Mouse (Mus musculus) retina, embryonic 14.5 days (tissue): ENCODE results near the gene Cbln1.
A peak's percentile ranks its signal among the peaks of the same experiment; 100 is the strongest.

Experiments used
- DNase-seq: peaks from one replicate; pipeline ENCODE4 v3.0.0-alpha.2; 2015; ENCODE audit warnings: low spot score

The Cbln1 gene

DNA sequence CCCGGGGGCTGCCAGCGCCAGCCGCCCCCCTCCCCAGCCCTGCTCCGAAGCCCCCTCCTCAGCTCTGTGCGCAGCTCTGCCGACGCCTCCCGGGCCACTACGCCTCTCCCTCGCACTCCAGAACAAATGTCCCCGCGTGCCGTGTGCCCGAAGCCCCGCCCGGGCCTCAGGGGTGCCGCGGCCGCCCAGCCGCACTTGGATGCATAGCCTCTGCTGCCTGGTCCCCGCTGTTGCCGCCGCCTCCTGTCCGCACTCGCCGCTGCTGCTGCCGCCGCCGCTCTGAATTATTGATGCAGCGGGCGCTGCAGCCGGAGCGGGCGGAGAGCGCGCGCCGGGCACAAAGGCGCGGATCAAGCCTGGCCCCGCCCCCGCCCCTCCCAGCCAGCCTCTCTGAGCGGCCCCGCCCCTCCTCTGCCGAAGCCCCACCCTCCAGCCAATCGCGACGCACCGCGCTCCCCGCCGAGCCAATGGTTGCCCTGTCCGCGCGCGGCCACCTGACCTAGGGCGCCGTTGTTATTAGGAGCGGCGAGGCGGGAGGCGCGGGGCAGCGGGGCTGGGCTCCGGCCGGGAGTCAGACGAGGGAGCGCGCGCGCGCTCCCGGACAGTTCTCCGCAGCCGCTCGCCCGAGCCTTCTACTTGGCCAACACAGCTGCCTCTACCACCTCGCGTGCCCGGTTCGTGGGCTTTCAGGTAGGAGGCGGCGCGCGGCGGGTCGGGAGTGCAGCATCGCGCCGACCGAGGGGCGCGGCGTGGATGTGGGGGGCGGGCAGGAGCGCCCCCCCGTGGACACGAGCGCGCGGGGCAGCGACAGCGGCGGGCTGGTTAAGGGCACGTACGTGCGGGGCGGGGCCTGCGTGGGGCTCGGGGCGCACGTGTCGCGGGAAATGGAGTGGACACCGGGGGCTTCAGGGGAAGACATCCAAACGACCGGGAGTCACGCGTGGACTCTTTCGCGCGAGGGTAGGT lies at the start of gene Cbln1:
Gene Cbln1 (minus strand): TSS at position 339 of the 966 bp plus-strand sequence.
- peak; percentile 97 for DNase-seq

DNA sequence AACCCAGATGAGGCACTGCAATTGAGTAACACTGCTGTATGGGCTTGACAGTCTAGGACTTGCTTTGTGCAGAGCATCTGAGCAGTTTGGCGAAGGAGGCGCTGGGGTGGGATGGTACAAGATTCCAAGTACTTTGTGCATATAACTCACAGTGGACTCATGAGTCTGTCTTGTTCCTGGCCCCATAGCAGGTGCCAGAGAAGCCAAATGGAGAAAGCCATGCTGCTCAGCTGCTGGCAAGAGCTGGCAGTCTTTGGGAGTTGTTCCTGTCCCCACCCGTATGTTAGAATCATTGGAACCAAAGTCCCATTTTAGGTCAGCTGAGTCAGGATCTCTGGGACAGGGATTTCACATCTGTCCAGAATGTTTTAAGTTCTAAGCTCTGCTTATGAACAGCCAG lies 44.7 kb upstream of the Cbln1 start:
- DNase-seq, result no peak

- DNase-seq, result no peak
Measured at GRCm38 (mm10) chr8:87513796-87514195, 41.4 kb upstream of the Cbln1 start.

GRCm38 (mm10) chr8:87513350-87513749 lies 40.9 kb upstream of the Cbln1 start:
- DNase-seq, result no peak

GRCm38 (mm10) chr8:87512636-87513035 lies 40.2 kb upstream of the Cbln1 start:
- DNase-seq, result no peak

DNA sequence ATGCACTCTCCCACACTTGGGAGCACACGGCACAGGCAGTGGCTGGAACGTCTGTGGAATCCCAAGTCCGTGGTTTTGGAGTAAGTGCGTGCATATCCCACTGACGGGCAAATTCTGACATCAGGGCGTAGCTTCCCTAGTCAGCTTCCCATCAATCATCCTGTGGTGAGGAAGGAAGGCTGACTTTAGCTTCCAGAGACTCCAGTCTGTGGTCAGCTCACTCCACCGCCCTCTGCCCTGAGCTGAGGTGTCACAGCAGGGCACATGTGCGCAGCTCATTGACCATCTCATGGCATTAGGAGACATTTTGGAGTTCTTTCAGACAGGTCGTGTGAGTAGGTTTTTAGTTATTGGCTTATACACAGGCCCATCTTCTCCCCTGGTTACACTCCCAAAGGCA lies 34.6 kb upstream of the Cbln1 start:
- no peak for DNase-seq

DNA sequence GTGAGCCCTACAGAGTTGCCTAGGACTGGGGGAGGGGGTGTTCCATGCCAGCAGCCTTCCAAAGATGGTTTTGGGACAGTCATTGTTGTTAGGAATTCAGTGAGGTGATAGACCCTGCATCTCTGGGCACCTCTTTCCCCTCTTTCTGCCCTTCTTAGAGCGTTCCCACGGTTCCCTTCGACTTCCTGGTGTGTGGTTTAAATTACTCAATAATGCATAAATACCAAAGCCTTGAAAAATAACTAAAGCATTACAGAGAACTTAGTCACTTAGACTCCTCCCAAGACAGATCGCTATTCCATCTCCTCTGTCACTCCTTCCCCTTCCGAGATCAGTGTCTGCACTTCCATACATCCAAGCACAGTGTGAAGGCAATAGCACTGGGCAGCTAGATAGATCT lies 32.0 kb upstream of the Cbln1 start:
- no peak for DNase-seq

DNA sequence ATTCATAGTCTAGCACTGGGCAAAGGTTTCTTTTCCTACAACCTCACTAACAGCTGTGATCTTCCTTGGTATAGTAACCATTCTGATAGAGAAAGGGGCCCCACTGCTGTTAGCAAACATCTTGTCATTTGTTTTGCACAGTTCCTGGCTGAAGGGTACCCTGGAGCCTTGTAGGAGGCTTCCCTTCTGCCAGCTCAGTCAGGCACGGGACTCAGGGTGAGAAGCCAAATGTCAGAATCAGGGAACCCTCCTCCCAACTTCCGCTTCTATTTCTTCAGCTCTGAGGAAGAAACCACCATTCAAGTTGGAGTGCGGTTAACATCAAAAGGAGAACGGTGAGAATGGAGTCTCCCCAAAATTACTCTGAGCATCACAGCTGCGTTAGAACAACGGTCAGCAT lies 30.3 kb upstream of the Cbln1 start:
- no peak for DNase-seq

GRCm38 (mm10) chr8:87497641-87498040 lies 25.2 kb upstream of the Cbln1 start:
- no peak for DNase-seq

- DNase-seq, result no peak
Measured at GRCm38 (mm10) chr8:87496511-87496910, 24.1 kb upstream of the Cbln1 start.

DNA sequence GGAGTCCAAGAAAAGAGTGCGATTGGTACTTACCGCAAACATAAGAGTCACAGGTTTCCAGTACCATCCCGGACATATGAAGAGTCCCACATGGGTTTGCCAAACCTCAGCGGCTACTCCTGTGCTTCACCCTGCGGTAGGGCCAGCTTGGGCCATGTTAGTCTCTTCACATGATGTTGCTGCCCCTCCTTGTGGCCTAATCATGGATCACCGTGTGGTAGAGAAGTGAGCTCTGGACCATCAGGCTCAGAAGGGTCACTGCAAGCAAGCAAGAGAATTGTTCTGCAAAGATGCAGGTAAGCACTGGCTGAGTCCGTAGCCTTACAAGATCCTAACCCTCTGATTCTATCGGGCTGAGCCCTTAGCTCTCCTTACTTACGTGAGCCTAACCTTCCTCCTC lies 22.5 kb upstream of the Cbln1 start:
- peak; percentile 13 for DNase-seq

- peak; percentile 40 for DNase-seq
Measured at GRCm38 (mm10) chr8:87489841-87490415, 17.5 kb upstream of the Cbln1 start.

DNA sequence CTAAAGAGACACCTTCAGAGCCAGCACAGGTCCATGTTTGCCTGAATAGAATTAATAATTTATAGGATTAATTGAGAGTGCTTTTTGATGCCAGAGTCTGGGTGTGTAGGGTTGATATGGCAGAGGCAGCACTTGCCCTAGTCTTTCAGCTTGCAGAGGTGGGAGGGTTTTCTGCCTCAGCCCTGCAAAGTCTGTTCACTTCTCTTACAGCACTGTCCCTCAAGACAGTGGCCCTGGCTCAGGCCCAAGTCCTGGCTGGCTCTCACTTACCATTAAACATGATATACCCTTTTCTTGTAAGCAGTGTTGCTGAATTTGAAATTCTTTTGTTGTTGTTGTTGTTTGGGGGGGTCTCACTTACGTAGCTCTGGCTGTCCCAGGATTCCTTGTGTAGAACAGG lies 9.0 kb upstream of the Cbln1 start:
- DNase-seq, result no peak

- no peak for DNase-seq
Measured at GRCm38 (mm10) chr8:87478221-87478620, 5.8 kb upstream of the Cbln1 start.

DNA sequence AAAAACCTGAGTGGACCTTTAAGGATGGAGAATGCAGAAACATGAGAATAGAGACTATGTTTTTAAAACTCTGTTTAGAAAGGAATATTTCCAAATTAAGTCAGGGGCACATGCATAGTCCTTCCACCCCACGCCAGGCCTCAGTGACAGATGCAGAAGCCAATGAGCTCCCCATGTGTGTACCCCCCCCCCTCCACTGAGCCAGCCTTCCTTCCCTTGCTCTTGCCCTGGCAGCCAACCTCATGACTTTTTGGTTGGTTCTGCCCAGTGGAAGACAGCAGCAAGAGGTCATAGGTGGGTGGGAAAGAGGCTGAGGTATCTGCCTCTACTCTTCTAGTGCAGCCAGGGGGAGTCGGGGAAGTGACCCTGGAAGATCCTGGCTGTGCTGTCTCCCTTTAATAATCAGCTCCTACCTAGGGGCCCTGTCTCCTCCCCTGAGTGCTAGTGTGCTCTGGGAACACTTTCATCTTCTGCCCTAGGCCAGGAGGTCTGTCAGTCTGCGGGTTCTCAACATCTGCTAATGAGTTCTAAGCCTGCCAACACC lies 4.8 kb upstream of the Cbln1 start:
- DNase-seq, result no peak

DNA sequence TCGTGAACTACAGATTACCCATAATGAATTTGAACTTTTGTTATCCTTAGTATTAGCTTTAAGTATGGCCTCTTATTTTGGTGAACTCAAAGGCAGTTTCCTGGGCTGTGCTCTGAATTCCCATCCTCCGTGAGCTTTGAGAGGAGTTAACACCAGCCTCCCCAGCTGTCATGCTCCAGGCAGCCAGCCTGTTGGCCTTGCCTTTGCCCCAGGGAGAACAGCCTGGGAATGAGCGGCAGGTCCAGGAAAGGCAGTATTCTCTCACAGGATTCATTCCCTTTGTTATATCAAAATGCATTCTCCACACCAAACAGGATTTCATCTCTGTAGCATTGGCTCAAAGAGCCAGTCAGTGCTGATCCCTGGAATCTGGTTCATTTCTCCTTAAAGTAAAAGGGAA lies 3.1 kb upstream of the Cbln1 start:
- peak; percentile 18 for DNase-seq

DNA sequence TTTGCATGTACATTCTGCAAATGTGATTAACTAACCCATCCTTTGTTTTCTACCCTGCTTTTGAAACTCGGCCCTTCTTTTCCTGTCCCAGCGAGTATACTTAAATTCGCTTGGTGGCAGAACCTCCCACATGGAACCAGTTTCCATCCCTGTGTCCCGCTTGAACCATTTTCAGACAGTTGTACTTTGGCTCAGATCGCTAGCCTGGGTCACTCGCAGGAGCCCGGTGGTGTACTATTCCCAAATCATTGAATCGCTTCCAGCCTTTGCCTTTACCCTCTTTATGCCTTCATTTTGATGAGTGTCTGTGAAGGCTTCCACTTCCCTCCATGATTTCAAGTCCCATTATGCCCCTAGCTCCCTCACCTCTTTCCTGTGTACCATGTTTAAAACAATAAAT lies 2.0 kb upstream of the Cbln1 start:
- no peak for DNase-seq

GRCm38 (mm10) chr8:87473940-87474339 lies 1.5 kb upstream of the Cbln1 start:
- no peak for DNase-seq

DNA sequence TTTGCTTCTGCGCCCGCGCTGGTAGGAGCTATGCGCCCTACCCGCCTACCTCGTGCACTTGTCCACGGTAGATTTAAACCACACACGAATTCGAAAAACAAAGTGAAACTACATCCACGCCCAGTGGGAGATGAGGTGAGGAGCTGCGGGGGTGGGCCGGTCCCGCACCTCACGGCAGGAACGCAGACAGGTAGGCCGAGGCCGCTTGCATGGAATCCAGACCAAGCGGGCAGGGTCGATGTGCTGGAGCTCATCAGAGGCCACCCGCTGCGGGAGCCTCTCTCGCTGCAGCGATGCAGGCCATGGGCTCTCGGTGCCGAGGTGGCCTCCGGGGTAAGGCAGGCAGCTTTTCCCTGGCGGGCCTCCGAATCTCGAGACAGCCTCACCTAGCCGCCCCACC lies 905 bp upstream of the Cbln1 start:
- peak; percentile 49 for DNase-seq

- no peak for DNase-seq
Measured at GRCm38 (mm10) chr8:87471603-87472270, 672 bp downstream of the Cbln1 start.

- DNase-seq, result peak; percentile 46
Measured at GRCm38 (mm10) chr8:87470834-87471602, 1.4 kb downstream of the Cbln1 start.
